Mouse (Mus musculus): Measurements from ENCODE around the gene Zfp853. TPM values are rescaled to one million over a fixed set of nuclear protein-coding genes. Genes with fewer than 3 reads are reported as not detected.

Zfp853 gene
- polyA plus RNA-seq, 1 experiment from 2014 or later: 0.31 TPM

DNA sequence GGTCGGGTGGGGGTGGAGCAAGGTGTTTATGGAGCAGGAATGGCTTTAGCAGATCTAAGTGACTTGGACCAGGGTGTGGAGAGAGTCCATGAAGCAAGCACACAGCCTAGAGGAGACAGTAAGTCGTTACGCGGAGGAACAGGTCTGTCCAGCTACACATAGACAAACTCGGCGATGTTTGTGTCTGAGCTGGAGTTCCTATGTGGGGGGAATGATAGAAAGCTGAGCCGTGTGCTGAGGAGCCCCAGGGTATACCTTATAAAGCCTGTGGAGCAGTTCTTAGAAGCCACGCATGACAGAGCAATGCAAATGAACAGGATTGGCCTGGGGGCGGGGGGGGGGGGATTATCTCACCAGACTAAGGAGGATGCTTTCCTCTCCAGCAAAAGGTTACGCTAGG lies 14.2 kb downstream of the Zfp853 start:
- Histone ChIP-seq H3K4me1 (ENCODE audit: control insufficient read depth, insufficient read depth, low read depth, low read length) (no peaks in the 10 kb centered on the region), H3K27me3 (replicated peaks; ENCODE audit: control insufficient read depth, insufficient read depth, low read length) (0 out of 2 replicates have a peak, but pooled peaks cover 2% of the 10 kb centered on the region), H3K36me3 (ENCODE audit: control insufficient read depth, insufficient read depth, low read length) (no peaks in the 10 kb centered on the region), H3K4me2 (ENCODE audit: low read length) (no peak overlapping the region), H3K9ac (ENCODE audit: low read depth, low read length) (no peak overlapping the region), H3K9me3 (ENCODE audit: control insufficient read depth, low read length) (no peaks in the 10 kb centered on the region), H3K27ac (ENCODE audit: low read depth, low read length) (no peak overlapping the region), H3K4me3 (ENCODE audit: low read length) (no peak overlapping the region)
- ATAC-seq: no peak
- WGBS: 44% methylated on average over 10 of the region's 10 CpGs

DNA sequence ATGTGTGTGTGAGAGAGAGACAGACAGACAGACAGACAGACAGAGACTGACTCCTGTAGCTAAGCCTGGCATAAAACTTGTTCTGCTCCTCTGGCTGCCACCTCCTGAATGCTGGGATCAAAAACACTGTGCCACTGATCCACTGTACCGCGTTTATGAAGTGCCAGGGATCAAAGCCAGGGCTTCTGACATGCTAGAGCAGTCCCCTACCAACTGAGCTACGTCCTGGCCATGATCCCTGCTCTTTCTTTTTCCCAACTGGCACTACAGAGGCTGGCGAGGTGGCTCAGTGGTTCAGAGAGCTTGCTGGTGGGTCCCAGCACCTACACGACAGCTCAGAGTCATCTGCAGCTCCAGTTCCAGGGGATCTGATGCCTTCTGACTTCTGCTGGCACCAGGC lies 17.7 kb downstream of the Zfp853 start:
- 46% methylated on average over 5 of the region's 5 CpGs for WGBS
- Histone ChIP-seq H3K9ac (ENCODE audit: low read depth, low read length) (no peak overlapping the region), H3K4me1 (ENCODE audit: control insufficient read depth, insufficient read depth, low read depth, low read length) (peaks cover 8% of the 10 kb centered on the region), H3K27me3 (replicated peaks; ENCODE audit: control insufficient read depth, insufficient read depth, low read length) (0 out of 2 replicates have a peak, but pooled peaks cover 2% of the 10 kb centered on the region), H3K27ac (ENCODE audit: low read depth, low read length) (no peak overlapping the region), H3K36me3 (ENCODE audit: control insufficient read depth, insufficient read depth, low read length) (no peaks in the 10 kb centered on the region), H3K4me3 (ENCODE audit: low read length) (no peak overlapping the region), H3K9me3 (ENCODE audit: control insufficient read depth, low read length) (no peaks in the 10 kb centered on the region), H3K4me2 (ENCODE audit: low read length) (no peak overlapping the region)
- ATAC-seq: no peak

GRCm38 (mm10) chr5:143272540-143273330 lies 20.7 kb downstream of the Zfp853 start:
- H3K4me3 ChIP-seq (ENCODE audit: low read length): no peak overlapping the region
- peaks cover 25% of the 10 kb centered on the region for H3K4me1 ChIP-seq (ENCODE audit: control insufficient read depth, insufficient read depth, low read depth, low read length)
- 0 out of 2 replicates have a peak, but pooled peaks cover under 1% of the 10 kb centered on the region for H3K27me3 ChIP-seq (replicated peaks; ENCODE audit: control insufficient read depth, insufficient read depth, low read length)
- H3K9ac ChIP-seq (ENCODE audit: low read depth, low read length): no peak overlapping the region
- H3K9me3 ChIP-seq (ENCODE audit: control insufficient read depth, low read length): no peaks in the 10 kb centered on the region
- WGBS: 80% methylated on average over 16 of the region's 16 CpGs
- H3K4me2 ChIP-seq (ENCODE audit: low read length): no peak overlapping the region
- ATAC-seq: no peak
- no peaks in the 10 kb centered on the region for H3K36me3 ChIP-seq (ENCODE audit: control insufficient read depth, insufficient read depth, low read length)
- no peak overlapping the region for H3K27ac ChIP-seq (ENCODE audit: low read depth, low read length)

DNA sequence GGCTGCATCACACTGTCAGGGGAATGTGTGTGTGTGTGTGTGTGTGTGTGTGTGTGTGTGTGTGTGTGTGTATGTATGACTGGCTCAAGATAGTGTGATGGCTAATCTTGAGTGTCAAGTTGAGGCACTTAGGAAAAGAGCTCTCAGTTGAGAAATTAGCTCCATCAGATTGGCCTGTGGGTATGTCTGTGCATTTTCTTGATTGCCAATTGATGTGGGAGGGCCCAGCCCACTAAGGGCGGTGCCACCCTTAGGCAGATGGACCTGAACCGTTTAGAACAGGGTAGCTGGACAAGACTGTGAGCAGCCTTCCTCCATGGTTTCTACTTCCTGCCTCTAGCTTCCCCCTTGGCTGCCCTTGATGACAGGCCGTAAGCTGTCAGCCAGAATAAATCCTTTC lies 21.3 kb downstream of the Zfp853 start:
- 79% methylated on average over 3 of the region's 3 CpGs for WGBS
- Histone ChIP-seq H3K36me3 (ENCODE audit: control insufficient read depth, insufficient read depth, low read length) (no peaks in the 10 kb centered on the region), H3K4me2 (ENCODE audit: low read length) (no peak overlapping the region), H3K9ac (ENCODE audit: low read depth, low read length) (no peak overlapping the region), H3K4me1 (ENCODE audit: control insufficient read depth, insufficient read depth, low read depth, low read length) (peaks cover 28% of the 10 kb centered on the region), H3K27ac (ENCODE audit: low read depth, low read length) (no peak overlapping the region), H3K4me3 (ENCODE audit: low read length) (no peak overlapping the region), H3K9me3 (ENCODE audit: control insufficient read depth, low read length) (no peaks in the 10 kb centered on the region), H3K27me3 (replicated peaks; ENCODE audit: control insufficient read depth, insufficient read depth, low read length) (no peaks in the 10 kb centered on the region)
- no peak for ATAC-seq

GRCm38 (mm10) chr5:143271642-143272041 lies 21.8 kb downstream of the Zfp853 start:
- Histone ChIP-seq H3K36me3 (ENCODE audit: control insufficient read depth, insufficient read depth, low read length) (no peaks in the 10 kb centered on the region), H3K4me1 (ENCODE audit: control insufficient read depth, insufficient read depth, low read depth, low read length) (peaks cover 31% of the 10 kb centered on the region), H3K9ac (ENCODE audit: low read depth, low read length) (no peak overlapping the region), H3K9me3 (ENCODE audit: control insufficient read depth, low read length) (no peaks in the 10 kb centered on the region), H3K4me2 (ENCODE audit: low read length) (no peak overlapping the region; the same call in 1 of the 2 replicates), H3K4me3 (ENCODE audit: low read length) (no peak overlapping the region), H3K27me3 (replicated peaks; ENCODE audit: control insufficient read depth, insufficient read depth, low read length) (no peaks in the 10 kb centered on the region), H3K27ac (ENCODE audit: low read depth, low read length) (no peak overlapping the region)
- WGBS: 93% methylated on average over 6 of the region's 6 CpGs
- ATAC-seq: no peak

- Histone ChIP-seq H3K9ac (ENCODE audit: low read depth, low read length) (peak overlapping the region; percentile 95), H3K36me3 (ENCODE audit: control insufficient read depth, insufficient read depth, low read length) (no peaks in the 10 kb centered on the region), H3K27ac (ENCODE audit: low read depth, low read length) (peak overlapping the region; percentile 85), H3K9me3 (ENCODE audit: control insufficient read depth, low read length) (no peaks in the 10 kb centered on the region), H3K4me3 (ENCODE audit: low read length) (peak overlapping the region; percentile 80), H3K4me1 (ENCODE audit: control insufficient read depth, insufficient read depth, low read depth, low read length) (peaks cover 31% of the 10 kb centered on the region), H3K4me2 (ENCODE audit: low read length) (peak overlapping the region; percentile 89), H3K27me3 (replicated peaks; ENCODE audit: control insufficient read depth, insufficient read depth, low read length) (no peaks in the 10 kb centered on the region)
- peak; percentile 40 for ATAC-seq
- 3% methylated on average over 12 of the region's 12 CpGs for WGBS
These were observed 23.3 kb downstream of the Zfp853 start for GRCm38 (mm10) chr5:143270151-143270519.

GRCm38 (mm10) chr5:143269363-143270150 lies 23.9 kb downstream of the Zfp853 start, which contains the start of gene Zfp316:
TSS of gene Zfp316 (minus strand) at chr5:143270022.
- under 1% methylated on average over 55 of the region's 79 CpGs for WGBS
- Histone ChIP-seq H3K4me3 (ENCODE audit: low read length) (peak within 1 kb of the TSS; percentile 80), H3K9ac (ENCODE audit: low read depth, low read length) (peak within 1 kb of the TSS; percentile 95), H3K27ac (ENCODE audit: low read depth, low read length) (peak within 1 kb of the TSS; percentile 85), H3K4me1 (ENCODE audit: control insufficient read depth, insufficient read depth, low read depth, low read length) (peaks cover 31% of the 10 kb centered on the region), H3K27me3 (replicated peaks; ENCODE audit: control insufficient read depth, insufficient read depth, low read length) (no peaks in the 10 kb centered on the region), H3K36me3 (ENCODE audit: control insufficient read depth, insufficient read depth, low read length) (no peaks in the 10 kb centered on the region), H3K4me2 (ENCODE audit: low read length) (peak within 1 kb of the TSS; percentile 89), H3K9me3 (ENCODE audit: control insufficient read depth, low read length) (no peaks in the 10 kb centered on the region)
- ATAC-seq: peak; percentile 84

- Histone ChIP-seq H3K36me3 (ENCODE audit: control insufficient read depth, insufficient read depth, low read length) (peaks cover 2% of the 10 kb centered on the region), H3K4me3 (ENCODE audit: low read length) (peak overlapping the region; percentile 80), H3K27ac (ENCODE audit: low read depth, low read length) (peak overlapping the region; percentile 85), H3K9me3 (ENCODE audit: control insufficient read depth, low read length) (no peaks in the 10 kb centered on the region), H3K27me3 (replicated peaks; ENCODE audit: control insufficient read depth, insufficient read depth, low read length) (no peaks in the 10 kb centered on the region), H3K4me1 (ENCODE audit: control insufficient read depth, insufficient read depth, low read depth, low read length) (peaks cover 31% of the 10 kb centered on the region), H3K4me2 (ENCODE audit: low read length) (peak overlapping the region; percentile 89), H3K9ac (ENCODE audit: low read depth, low read length) (peak overlapping the region; percentile 95)
- ATAC-seq: peak; percentile 1; the same call in 1 of the 2 replicates
- 13% methylated on average over 8 of the region's 8 CpGs for WGBS
These were observed 24.4 kb downstream of the Zfp853 start for GRCm38 (mm10) chr5:143268985-143269362.

GRCm38 (mm10) chr5:143266794-143267193 lies 26.6 kb downstream of the Zfp853 start:
- 89% methylated on average over 6 of the region's 6 CpGs for whole genome bisulfite sequencing
- ATAC-seq: no peak
- peaks cover 31% of the 10 kb centered on the region for H3K4me1 ChIP-seq (ENCODE audit: control insufficient read depth, insufficient read depth, low read depth, low read length)

More at GRCm38 (mm10) chr5:143266794-143267193, 26.6 kb downstream of the Zfp853 start:
- Histone ChIP-seq H3K27ac (ENCODE audit: low read depth, low read length) (no peak overlapping the region), H3K36me3 (ENCODE audit: control insufficient read depth, insufficient read depth, low read length) (peaks cover 21% of the 10 kb centered on the region), H3K4me2 (ENCODE audit: low read length) (no peak overlapping the region), H3K27me3 (replicated peaks; ENCODE audit: control insufficient read depth, insufficient read depth, low read length) (no peaks in the 10 kb centered on the region), H3K4me3 (ENCODE audit: low read length) (no peak overlapping the region), H3K9me3 (ENCODE audit: control insufficient read depth, low read length) (no peaks in the 10 kb centered on the region), H3K9ac (ENCODE audit: low read depth, low read length) (no peak overlapping the region)
